Mouse (Mus musculus): ENCODE results near the gene Mepe. TPM values are rescaled to one million over a fixed set of nuclear protein-coding genes. Genes with fewer than 3 reads are reported as not detected.

The Mepe gene
- polyA plus RNA-seq, 1 experiment from 2014 or later: not detected

- 37% methylated on average over 3 of the region's 3 CpGs for WGBS
- Histone ChIP-seq H3K4me2 (ENCODE audit: low read depth, low read length) (no peak overlapping the region), H3K4me1 (replicated peaks; ENCODE audit: control insufficient read depth, insufficient read depth, low read length) (peaks cover 6% of the 10 kb centered on the region), H3K27me3 (ENCODE audit: control insufficient read depth, insufficient read depth, low read depth, low read length) (no peaks in the 10 kb centered on the region), H3K27ac (ENCODE audit: low read length) (no peak overlapping the region), H3K9me3 (ENCODE audit: control insufficient read depth, low read length) (no peaks in the 10 kb centered on the region), H3K36me3 (ENCODE audit: control insufficient read depth, insufficient read depth, low read length) (no peaks in the 10 kb centered on the region), H3K9ac (ENCODE audit: low read length) (no peak overlapping the region), H3K4me3 (ENCODE audit: low read length) (no peak overlapping the region)
- ATAC-seq (ENCODE audit: low read depth): no peak
Observed at GRCm38 (mm10) chr5:104332296-104332695, 7.2 kb downstream of the Mepe start.

GRCm38 (mm10) chr5:104333231-104333640, 8.1 kb downstream of the Mepe start:
- H3K4me3 ChIP-seq (ENCODE audit: low read length): no peak overlapping the region; the same call in 1 of the 2 replicates
- H3K9ac ChIP-seq (ENCODE audit: low read length): peak overlapping the region; percentile 39; the same call in 1 of the 2 replicates
- WGBS: 13% methylated on average over 7 of the region's 7 CpGs
- H3K36me3 ChIP-seq (ENCODE audit: control insufficient read depth, insufficient read depth, low read length): no peaks in the 10 kb centered on the region
- H3K27ac ChIP-seq (ENCODE audit: low read length): no peak overlapping the region
- H3K27me3 ChIP-seq (ENCODE audit: control insufficient read depth, insufficient read depth, low read depth, low read length): no peaks in the 10 kb centered on the region
- peaks cover 6% of the 10 kb centered on the region for H3K4me1 ChIP-seq (replicated peaks; ENCODE audit: control insufficient read depth, insufficient read depth, low read length)
- H3K4me2 ChIP-seq (ENCODE audit: low read depth, low read length): peak overlapping the region; percentile 45
- H3K9me3 ChIP-seq (ENCODE audit: control insufficient read depth, low read length): no peaks in the 10 kb centered on the region
- ATAC-seq (ENCODE audit: low read depth): peak; percentile 80

- no peak overlapping the region for H3K27ac ChIP-seq (ENCODE audit: low read length)
- 0 out of 2 replicates have a peak, but pooled peaks have one; percentile 12 for ATAC-seq (ENCODE audit: low read depth)
- WGBS: 70% methylated on average over 6 of the region's 6 CpGs
- H3K27me3 ChIP-seq (ENCODE audit: control insufficient read depth, insufficient read depth, low read depth, low read length): no peaks in the 10 kb centered on the region
- H3K4me3 ChIP-seq (ENCODE audit: low read length): no peak overlapping the region
- no peaks in the 10 kb centered on the region for H3K9me3 ChIP-seq (ENCODE audit: control insufficient read depth, low read length)
- no peaks in the 10 kb centered on the region for H3K36me3 ChIP-seq (ENCODE audit: control insufficient read depth, insufficient read depth, low read length)
- peaks cover 6% of the 10 kb centered on the region for H3K4me1 ChIP-seq (replicated peaks; ENCODE audit: control insufficient read depth, insufficient read depth, low read length)
- H3K4me2 ChIP-seq (ENCODE audit: low read depth, low read length): no peak overlapping the region
- H3K9ac ChIP-seq (ENCODE audit: low read length): no peak overlapping the region
Observed at GRCm38 (mm10) chr5:104333643-104334042, 8.5 kb downstream of the Mepe start.

- Histone ChIP-seq H3K4me2 (ENCODE audit: low read depth, low read length) (no peak overlapping the region), H3K4me3 (ENCODE audit: low read length) (no peak overlapping the region), H3K9me3 (ENCODE audit: control insufficient read depth, low read length) (no peaks in the 10 kb centered on the region), H3K27ac (ENCODE audit: low read length) (no peak overlapping the region), H3K36me3 (ENCODE audit: control insufficient read depth, insufficient read depth, low read length) (no peaks in the 10 kb centered on the region), H3K4me1 (replicated peaks; ENCODE audit: control insufficient read depth, insufficient read depth, low read length) (peaks cover 6% of the 10 kb centered on the region), H3K9ac (ENCODE audit: low read length) (no peak overlapping the region), H3K27me3 (ENCODE audit: control insufficient read depth, insufficient read depth, low read depth, low read length) (no peaks in the 10 kb centered on the region)
- no peak for ATAC-seq (ENCODE audit: low read depth)
- 82% methylated on average over 14 of the region's 14 CpGs for WGBS
Observed at GRCm38 (mm10) chr5:104334516-104334915, 9.4 kb downstream of the Mepe start.

GRCm38 (mm10) chr5:104335962-104336361, 10.8 kb downstream of the Mepe start:
- Histone ChIP-seq H3K27me3 (ENCODE audit: control insufficient read depth, insufficient read depth, low read depth, low read length) (no peaks in the 10 kb centered on the region), H3K4me3 (ENCODE audit: low read length) (no peak overlapping the region), H3K9me3 (ENCODE audit: control insufficient read depth, low read length) (no peaks in the 10 kb centered on the region), H3K9ac (ENCODE audit: low read length) (no peak overlapping the region), H3K4me1 (replicated peaks; ENCODE audit: control insufficient read depth, insufficient read depth, low read length) (peaks cover 6% of the 10 kb centered on the region), H3K27ac (ENCODE audit: low read length) (no peak overlapping the region), H3K4me2 (ENCODE audit: low read depth, low read length) (no peak overlapping the region), H3K36me3 (ENCODE audit: control insufficient read depth, insufficient read depth, low read length) (no peaks in the 10 kb centered on the region)
- WGBS: 78% methylated on average over 5 of the region's 5 CpGs
- no peak for ATAC-seq (ENCODE audit: low read depth)

- 77% methylated on average over 4 of the region's 4 CpGs for WGBS
- Histone ChIP-seq H3K9ac (ENCODE audit: low read length) (no peak overlapping the region), H3K36me3 (ENCODE audit: control insufficient read depth, insufficient read depth, low read length) (no peaks in the 10 kb centered on the region), H3K27ac (ENCODE audit: low read length) (no peak overlapping the region), H3K9me3 (ENCODE audit: control insufficient read depth, low read length) (no peaks in the 10 kb centered on the region), H3K4me3 (ENCODE audit: low read length) (no peak overlapping the region), H3K27me3 (ENCODE audit: control insufficient read depth, insufficient read depth, low read depth, low read length) (no peaks in the 10 kb centered on the region), H3K4me1 (replicated peaks; ENCODE audit: control insufficient read depth, insufficient read depth, low read length) (peaks cover 6% of the 10 kb centered on the region), H3K4me2 (ENCODE audit: low read depth, low read length) (no peak overlapping the region)
- no peak for ATAC-seq (ENCODE audit: low read depth)
Observed at GRCm38 (mm10) chr5:104337491-104337890, 12.4 kb downstream of the Mepe start.

- H3K36me3 ChIP-seq (ENCODE audit: control insufficient read depth, insufficient read depth, low read length): no peaks in the 10 kb centered on the region
Observed at GRCm38 (mm10) chr5:104339009-104339408, 13.9 kb downstream of the Mepe start.

GRCm38 (mm10) chr5:104339706-104340512, 14.8 kb downstream of the Mepe start:
- Histone ChIP-seq H3K4me2 (ENCODE audit: low read depth, low read length) (0 out of 2 replicates have a peak overlapping the region, but pooled peaks have one; percentile 21), H3K9ac (ENCODE audit: low read length) (no peak overlapping the region), H3K9me3 (ENCODE audit: control insufficient read depth, low read length) (no peaks in the 10 kb centered on the region), H3K4me3 (ENCODE audit: low read length) (no peak overlapping the region), H3K27ac (ENCODE audit: low read length) (no peak overlapping the region), H3K36me3 (ENCODE audit: control insufficient read depth, insufficient read depth, low read length) (no peaks in the 10 kb centered on the region), H3K27me3 (ENCODE audit: control insufficient read depth, insufficient read depth, low read depth, low read length) (no peaks in the 10 kb centered on the region), H3K4me1 (replicated peaks; ENCODE audit: control insufficient read depth, insufficient read depth, low read length) (no peaks in the 10 kb centered on the region)
- peak; percentile 38; the same call in 1 of the 2 replicates for ATAC-seq (ENCODE audit: low read depth)
- WGBS: 17% methylated on average over 14 of the region's 14 CpGs

More at GRCm38 (mm10) chr5:104339009-104339408, 13.9 kb downstream of the Mepe start:
- ATAC-seq (ENCODE audit: low read depth): no peak
- Histone ChIP-seq H3K4me2 (ENCODE audit: low read depth, low read length) (no peak overlapping the region), H3K27ac (ENCODE audit: low read length) (no peak overlapping the region), H3K9ac (ENCODE audit: low read length) (no peak overlapping the region), H3K4me1 (replicated peaks; ENCODE audit: control insufficient read depth, insufficient read depth, low read length) (no peaks in the 10 kb centered on the region), H3K27me3 (ENCODE audit: control insufficient read depth, insufficient read depth, low read depth, low read length) (no peaks in the 10 kb centered on the region), H3K4me3 (ENCODE audit: low read length) (no peak overlapping the region), H3K9me3 (ENCODE audit: control insufficient read depth, low read length) (no peaks in the 10 kb centered on the region)
- 76% methylated on average over 5 of the region's 5 CpGs for WGBS

GRCm38 (mm10) chr5:104340513-104340829, 15.3 kb downstream of the Mepe start:
- H3K27me3 ChIP-seq (ENCODE audit: control insufficient read depth, insufficient read depth, low read depth, low read length): no peaks in the 10 kb centered on the region
- H3K4me2 ChIP-seq (ENCODE audit: low read depth, low read length): no peak overlapping the region
- H3K9me3 ChIP-seq (ENCODE audit: control insufficient read depth, low read length): no peaks in the 10 kb centered on the region
- H3K4me3 ChIP-seq (ENCODE audit: low read length): no peak overlapping the region
- 82% methylated on average over 4 of the region's 4 CpGs for WGBS
- no peaks in the 10 kb centered on the region for H3K4me1 ChIP-seq (replicated peaks; ENCODE audit: control insufficient read depth, insufficient read depth, low read length)
- no peak overlapping the region for H3K27ac ChIP-seq (ENCODE audit: low read length)
- no peaks in the 10 kb centered on the region for H3K36me3 ChIP-seq (ENCODE audit: control insufficient read depth, insufficient read depth, low read length)
- no peak overlapping the region for H3K9ac ChIP-seq (ENCODE audit: low read length)
- ATAC-seq (ENCODE audit: low read depth): no peak
